Mouse (Mus musculus) monocyte, adult 2 months (primary cell): ENCODE results near the gene Atp2b2.
"Not testable (repeated sequence)": the region's sequence is repeated elsewhere in the genome, so short reads cannot be mapped to it uniquely, and the experiment has no call there.

Source experiments
- DNase-seq, 2 experiments: peaks; one replicate each; pipeline ENCODE4 v3.0.0; 2022; ENCODE audit warnings: low spot score in 2 of 2, low read depth in 1 of 2

Atp2b2 gene

GRCm38 (mm10) chr6:113737318-113738046 lies 304.9 kb downstream of the Atp2b2 start:
- DNase-seq, result no peak

GRCm38 (mm10) chr6:113731296-113731695 lies 311.1 kb downstream of the Atp2b2 start:
- no peak for DNase-seq

- DNase-seq, result no peak
These were observed 314.2 kb downstream of the Atp2b2 start for GRCm38 (mm10) chr6:113728181-113728580.

- no peak for DNase-seq
These were observed 321.4 kb downstream of the Atp2b2 start for GRCm38 (mm10) chr6:113721061-113721460.

GRCm38 (mm10) chr6:113719878-113720277 lies 322.5 kb downstream of the Atp2b2 start, which contains the start of gene Ghrl:
Ghrl (minus strand) TSS chr6:113719880.
- no peak for DNase-seq

GRCm38 (mm10) chr6:113717541-113717940 lies 324.9 kb downstream of the Atp2b2 start:
- no peak for DNase-seq

GRCm38 (mm10) chr6:113714797-113715196 lies 327.6 kb downstream of the Atp2b2 start:
- DNase-seq, result no peak

- DNase-seq, result no peak
These were observed 328.1 kb downstream of the Atp2b2 start for GRCm38 (mm10) chr6:113714276-113714675.

GRCm38 (mm10) chr6:113713389-113713788 lies 329.0 kb downstream of the Atp2b2 start:
- not testable (repeated sequence) for DNase-seq

- no peak for DNase-seq
These were observed 329.7 kb downstream of the Atp2b2 start for GRCm38 (mm10) chr6:113712718-113713117.

- peak in 1 of 2 experiments; percentile 19 for DNase-seq
These were observed 344.9 kb downstream of the Atp2b2 start for GRCm38 (mm10) chr6:113697222-113698205.

GRCm38 (mm10) chr6:113696582-113697221 lies 345.7 kb downstream of the Atp2b2 start, which contains the start of gene Tatdn2:
Tatdn2 (plus strand) TSS chr6:113697050.
- peak; percentile 94 to 96 for DNase-seq

- DNase-seq, result no peak
These were observed 346.6 kb downstream of the Atp2b2 start for GRCm38 (mm10) chr6:113695766-113696355.

GRCm38 (mm10) chr6:113695203-113695602 lies 347.2 kb downstream of the Atp2b2 start:
- DNase-seq, result no peak
